Mouse (Mus musculus) embryo, embryonic 11.5 days (tissue): ENCODE measurements around the gene Ntrk3.
A peak's percentile ranks its signal among the peaks of the same experiment; 100 is the strongest.

Experiments
- DNase-seq: peaks from one replicate; pipeline ENCODE4 v3.0.0-alpha.2; 2012; ENCODE audit warnings: low read depth, low spot score

Ntrk3 gene

DNA sequence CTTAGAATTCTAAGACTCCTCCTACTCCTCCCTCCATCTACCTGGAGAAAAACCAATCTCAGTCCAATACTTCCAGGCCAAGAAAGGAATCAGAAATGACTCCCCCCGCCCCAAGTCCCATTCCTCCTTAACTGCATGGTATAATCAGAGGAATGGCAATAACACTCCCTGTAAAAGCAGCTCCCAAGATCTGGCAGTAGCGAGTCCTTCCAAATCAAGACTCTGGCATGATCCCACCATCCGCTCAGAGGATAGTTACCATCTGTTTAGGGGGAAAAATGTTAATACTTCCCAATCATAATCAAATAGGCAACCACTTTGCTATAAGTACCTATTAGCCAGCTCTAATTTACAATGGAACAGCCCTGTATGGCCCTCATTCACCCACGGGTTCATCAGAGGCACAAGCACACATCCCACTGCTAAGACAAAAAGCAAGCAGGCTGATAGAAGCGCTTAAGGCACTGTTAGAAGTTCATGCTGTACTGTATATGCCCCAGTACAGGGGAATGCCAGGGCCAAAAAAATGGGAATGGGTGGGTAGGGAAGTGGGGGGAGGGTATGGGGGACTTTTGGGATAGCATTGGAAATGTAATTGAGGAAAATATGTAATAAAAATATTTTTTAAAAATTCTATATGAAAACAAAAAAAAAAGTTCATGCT, 294.3 kb downstream of the Ntrk3 start:
- no peak for DNase-seq

DNA sequence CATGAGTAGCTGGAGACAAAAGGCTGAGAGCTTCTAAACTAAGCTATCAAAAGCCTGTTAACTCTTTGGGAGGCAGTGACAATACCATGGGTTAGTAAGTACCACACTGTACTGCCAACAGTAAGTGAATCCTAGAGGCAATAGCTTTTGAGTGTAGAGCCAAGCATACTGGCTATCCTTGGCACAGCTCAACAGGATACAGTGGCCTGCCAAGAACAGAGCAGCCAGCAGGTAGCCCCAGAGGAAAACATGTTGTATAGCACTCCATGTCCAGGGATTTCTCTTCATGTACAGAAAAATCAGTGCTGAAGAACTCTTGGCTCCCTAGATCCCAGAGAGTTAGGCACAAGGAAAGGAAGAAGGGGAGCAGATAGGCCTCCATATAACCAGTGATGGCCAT, 296.1 kb downstream of the Ntrk3 start:
- no peak for DNase-seq

DNA sequence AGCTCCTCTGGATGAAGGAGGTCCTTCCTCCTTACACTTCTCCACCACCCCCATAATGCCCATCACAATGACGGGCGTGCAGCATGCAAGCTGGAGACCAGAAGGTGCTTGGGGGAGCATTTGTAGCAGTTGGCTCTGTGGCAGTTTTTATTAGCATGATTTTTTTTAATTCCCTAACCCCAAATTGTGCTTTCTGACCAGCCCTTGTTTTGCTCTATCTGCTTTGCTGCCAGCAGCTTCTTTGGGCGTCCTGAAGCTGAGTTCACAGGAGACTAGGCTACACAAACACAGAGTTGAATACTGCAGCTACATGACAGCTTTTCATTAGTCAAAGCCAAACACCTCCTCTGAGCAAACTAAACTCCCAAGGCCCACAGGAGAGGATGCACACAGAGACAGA, 296.9 kb downstream of the Ntrk3 start:
- DNase-seq, result no peak

DNA sequence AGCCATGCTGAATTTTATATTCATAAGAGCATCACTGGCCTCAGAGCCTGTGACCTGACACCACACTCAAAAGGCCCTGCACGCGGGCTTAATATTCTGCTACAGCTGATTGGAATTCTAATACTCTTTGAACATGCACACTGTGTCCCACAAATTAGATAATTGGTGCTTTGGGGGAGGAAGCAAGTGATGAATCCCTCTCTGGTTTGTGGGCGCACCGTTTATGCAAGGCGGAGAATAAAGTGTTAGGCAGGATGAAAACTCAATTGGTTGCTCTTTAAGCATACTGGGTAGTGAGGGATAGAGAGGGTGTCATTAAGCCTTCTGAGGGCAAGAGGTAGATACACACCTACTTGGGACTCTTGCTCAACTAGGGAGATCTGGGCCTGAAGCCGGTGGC, 297.3 kb downstream of the Ntrk3 start:
- no peak for DNase-seq

DNA sequence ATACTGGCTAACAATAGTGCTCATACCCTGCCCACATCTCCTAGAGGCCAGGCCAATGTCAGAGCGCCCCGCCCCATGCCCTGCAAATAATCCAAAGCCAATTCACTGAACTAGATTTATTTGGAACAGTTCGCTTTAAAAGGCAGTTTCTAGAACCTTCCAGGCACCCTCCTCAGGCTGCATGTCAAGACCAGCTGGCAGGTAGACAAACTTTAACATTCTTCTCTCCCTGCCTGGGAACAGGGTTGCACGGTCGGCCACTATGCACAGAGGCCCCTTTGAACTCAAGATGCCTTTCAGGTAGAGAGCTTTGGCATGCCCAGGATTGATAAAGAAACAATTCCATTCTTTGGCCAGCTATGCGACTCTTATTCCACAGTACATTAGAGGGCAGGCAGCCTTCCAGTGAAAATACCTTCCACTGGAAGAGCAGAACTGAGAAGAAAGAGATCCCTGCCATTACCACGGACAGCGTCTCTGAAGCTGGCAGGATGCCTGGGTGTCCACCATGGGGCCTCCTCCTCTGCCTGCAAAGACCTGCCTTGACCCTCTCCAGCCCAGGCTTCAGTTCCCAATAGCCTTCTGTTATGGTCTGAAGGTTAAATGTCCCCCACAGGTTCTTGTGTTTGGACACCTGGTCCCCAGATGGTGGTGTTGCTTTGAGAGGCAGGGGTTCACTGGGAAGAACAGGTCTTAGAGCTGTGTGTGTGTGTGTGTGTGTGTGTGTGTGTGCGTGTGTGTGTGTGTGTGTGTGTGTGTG, 298.3 kb downstream of the Ntrk3 start:
- peak; percentile 7 for DNase-seq

DNA sequence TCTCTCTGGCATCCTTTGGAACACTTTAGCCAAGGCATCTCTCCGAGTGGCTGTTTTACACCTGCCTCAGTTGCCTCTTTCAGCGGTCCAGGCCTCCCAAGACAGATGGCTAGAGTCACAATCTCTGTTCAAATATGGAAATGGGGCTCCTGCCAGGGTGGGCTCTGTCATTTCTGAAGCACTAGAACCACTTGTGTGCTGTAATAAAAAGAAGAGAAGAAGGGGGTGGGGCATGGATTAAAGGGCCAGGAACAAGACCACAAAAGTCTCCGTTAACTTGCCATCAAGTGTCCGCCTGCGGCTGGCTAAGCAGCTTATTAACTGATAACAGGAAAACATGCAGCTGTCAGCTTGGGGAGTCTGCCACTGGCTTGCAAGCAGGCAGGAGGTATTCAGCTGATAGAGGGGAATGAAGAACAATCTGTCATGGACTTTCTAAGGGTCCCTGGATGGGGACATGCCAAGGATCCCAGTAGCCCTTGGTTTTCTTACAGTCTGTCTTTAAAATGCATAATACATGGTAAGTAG, 304.1 kb downstream of the Ntrk3 start:
- no peak for DNase-seq

DNA sequence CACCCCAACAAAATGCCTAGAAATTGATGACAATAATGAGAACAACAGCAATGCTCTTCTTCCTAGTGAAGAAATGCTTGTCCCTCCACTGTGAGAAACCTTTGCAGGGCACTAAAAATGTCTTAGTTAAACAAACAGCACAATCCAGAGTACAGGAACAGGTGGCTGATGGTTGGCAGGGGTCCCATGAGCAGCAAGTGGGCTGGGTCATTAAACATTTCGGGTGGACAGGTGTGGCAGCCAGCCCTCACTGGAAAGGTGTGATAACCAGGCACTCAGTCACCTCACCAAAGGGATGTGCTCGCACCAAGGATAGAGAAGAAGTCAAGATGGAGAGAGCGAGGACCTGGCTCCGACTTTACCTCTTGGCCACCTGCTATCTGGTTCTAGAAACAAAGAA, 306.2 kb downstream of the Ntrk3 start:
- no peak for DNase-seq

DNA sequence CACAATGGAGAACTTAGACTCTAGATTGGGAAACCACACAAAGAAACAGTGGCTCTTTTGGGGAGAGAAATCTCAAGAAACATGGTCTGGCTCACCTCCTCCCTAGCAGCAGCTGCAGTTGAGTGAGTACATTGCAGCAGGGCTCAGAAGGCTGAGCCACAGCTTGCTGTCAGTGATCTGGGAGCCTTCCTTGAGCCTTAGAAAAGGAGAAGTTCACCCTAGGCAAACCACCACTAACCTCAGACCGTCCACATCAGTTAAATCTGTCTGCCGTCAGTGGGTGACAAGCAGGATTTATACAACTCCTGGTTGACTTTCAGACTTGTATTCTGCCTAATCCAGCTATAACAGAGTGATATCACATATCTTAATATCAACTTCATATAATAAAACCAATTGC, 325.6 kb downstream of the Ntrk3 start:
- no peak for DNase-seq

DNA sequence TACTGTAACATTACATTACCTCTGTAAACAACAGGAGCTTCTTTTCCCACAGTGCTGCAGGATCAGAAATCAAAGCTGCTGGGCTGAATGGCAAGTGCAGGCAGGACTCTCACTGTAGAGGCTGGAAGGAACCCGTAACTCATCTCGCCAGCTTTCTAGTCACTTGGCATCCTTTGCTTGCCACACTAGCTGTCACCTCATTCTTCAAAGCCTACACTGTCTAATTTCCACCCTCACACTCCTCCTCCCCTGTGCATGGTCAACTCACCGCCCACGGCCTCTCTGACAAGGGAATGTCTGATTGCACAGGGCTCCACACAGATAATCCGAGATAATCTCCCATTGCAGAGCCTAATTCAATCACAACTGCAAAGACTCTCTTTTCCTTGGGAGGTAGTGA, 327.8 kb downstream of the Ntrk3 start:
- DNase-seq, result no peak

DNA sequence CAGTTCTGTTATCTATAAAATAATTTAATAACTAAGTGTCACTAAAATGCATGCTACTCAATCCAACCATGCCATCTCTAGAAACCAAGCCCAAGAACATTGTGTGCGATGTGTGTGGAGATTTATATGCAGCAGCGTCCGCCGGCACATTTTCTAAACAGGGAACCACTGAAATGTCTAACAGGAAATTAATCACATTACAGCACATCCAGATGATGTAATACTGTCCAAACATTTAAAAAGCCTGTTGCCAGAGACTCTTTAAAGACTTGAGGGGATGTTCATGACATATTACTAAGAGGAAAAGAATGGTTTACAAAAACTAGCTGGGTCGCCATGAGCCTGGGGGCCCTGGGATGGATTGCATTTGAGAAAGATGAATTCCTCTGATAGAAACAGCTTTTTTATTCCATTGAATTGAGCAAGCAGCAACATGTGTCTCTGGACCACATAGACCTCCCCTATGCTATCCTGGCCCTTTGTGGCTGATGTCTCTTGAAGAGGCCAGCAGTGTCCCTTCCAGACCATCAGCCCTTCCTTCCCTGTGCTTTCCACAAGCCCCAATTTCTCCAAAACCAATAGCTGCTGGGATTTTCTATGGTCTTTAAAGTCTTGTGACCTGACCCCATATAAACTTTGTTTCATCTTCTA, 331.0 kb downstream of the Ntrk3 start:
- DNase-seq, result no peak

DNA sequence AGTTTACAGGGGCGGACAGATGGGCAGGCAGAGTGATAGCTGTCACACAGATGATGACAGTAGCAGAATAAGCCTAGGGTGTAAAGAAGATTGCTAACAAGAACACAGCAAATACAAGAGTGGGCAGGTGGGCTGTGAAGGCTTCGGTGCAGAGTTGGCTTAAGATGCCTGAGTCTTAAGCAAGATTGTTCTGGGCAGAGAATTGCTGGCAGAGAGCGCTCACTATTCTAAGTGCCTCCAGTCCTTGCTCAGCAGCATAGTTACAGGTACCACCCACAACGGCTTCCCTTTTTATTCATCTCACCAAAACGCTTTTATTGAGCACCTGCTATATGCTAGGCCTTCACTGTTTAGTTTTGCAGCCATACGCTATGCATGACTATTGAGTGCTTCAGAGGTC, 333.3 kb downstream of the Ntrk3 start:
- DNase-seq, result no peak

DNA sequence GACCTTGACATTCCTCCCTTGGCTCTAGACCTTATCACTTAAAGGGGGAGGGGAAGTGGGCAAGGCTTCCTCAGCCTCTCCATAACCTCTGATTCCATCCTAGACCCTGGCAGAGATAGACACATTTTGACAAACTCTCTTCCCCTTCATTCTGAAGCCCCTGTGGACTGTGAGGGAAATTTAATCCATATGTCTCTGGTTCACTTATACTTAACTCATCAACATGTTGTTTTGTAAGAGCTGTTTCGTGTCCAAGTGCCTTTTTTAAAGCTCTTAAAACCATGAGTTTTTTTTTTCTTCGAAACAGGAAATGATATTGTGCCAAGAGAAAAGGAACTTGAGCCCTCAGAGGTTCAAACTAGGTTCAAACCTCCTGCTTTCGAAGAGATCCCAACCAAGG, 335.3 kb downstream of the Ntrk3 start:
- no peak for DNase-seq

DNA sequence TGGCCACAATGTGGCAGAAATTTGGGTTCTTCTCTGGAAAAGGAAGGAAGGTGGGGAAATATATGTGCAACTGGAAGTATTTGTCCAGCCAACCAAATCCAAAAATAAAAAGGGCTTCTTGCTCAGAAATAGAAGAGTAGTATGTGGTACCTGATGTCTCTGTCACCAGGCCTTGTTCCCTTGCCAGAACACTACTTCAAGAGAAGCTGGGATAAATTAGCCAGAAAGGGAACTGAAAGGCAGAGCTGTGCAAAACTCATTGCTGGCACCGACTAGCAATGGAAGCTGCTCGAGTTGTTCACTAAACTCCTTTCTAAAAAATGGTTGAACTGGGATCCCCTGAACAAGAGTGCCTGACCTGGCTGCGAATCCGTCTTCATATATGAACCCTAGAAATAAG, 337.6 kb downstream of the Ntrk3 start:
- DNase-seq, result no peak

DNA sequence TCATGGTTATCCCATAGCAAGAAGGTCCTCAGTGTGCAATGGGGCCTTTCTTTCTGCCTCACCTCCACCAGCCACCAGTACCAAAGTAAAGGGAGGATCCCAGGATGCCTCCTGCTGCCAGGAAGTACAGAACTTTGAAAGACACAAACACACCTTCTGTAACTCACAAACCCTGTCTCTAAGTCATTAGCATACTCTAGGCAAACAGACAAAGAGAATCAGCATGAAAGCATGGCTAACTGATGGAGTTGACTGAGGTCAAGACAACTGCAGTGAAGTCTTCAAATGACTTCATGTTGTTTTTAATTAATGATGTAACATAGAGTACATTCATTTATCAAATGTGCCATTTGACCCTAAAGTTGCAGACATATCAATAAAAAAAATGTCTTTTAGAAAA, 339.4 kb downstream of the Ntrk3 start:
- no peak for DNase-seq

DNA sequence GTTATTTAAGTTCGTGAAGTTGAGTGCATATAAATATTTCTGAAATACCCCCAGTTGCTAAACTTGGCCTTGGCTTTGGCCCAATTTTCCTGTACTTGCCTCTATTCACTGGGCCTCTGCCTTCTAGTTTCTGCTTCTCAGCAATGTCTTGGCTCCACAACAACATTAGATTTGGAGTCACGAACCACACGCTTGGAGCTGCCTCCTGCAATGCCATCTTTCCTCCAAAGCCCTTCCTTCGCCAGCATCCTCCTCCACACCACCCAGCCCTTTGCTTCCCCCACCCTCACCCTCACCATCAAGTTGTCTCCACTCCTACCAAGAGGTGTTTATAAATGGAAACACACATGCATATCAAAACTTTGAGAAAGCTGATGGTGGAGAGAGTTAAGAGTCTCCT, 340.6 kb downstream of the Ntrk3 start:
- no peak for DNase-seq

DNA sequence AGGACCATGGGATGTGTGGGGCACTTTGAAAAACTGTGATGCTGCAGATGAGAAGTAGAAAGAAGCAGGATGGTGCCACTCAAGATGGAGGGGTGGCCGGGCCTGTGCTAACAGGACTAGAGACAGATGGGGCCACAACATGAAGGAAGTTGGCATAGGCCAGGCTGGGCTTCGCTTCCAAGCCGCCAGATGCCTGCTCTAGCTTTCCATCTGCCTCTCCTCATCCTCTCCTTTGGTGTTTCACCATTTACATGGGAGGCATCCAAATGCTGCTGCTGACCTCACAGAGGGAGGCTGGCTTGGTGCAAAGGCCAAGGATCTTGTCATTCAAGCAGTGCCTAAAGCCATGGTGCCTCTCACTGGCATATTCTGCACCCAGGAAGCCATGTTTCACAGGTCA, 347.8 kb downstream of the Ntrk3 start:
- no peak for DNase-seq

DNA sequence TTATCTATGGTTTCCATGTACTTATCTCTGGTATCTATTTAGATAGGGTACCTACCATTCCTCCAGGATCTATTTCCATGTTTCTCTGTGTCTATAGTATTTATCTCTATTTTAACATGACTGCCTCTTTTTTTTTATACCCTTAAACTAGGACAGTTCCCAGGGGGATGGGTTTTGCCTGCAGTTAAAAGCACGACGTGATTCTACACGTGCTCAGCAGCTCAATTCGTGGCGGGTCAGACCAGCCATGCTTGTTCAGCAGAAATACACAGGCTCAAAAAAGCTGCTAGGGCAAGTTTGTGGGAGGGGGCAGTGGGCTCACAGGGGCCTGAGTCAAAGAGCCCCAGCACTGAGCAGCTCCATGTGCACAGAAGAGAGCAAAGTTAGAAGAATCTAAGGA, 349.7 kb downstream of the Ntrk3 start:
- no peak for DNase-seq

DNA sequence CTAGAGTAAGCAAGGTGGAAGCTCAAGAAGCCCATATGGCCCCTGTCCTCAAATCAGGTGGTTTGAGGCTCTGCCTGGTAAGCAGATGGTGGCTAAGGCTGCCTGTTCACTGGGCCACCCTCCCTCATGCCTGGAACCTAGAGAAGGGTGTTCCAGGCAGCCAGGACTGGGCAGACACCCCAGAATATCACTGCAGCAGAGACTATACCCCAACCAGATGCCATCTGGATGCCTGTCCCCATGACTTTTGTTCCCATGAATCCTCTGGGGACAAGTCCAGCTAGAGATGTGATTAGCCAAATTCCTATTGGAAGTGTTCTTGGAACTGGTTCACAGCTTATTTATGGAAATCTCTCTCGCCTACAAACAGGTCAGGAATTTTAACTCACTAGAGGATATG, 351.8 kb downstream of the Ntrk3 start:
- DNase-seq, result no peak

DNA sequence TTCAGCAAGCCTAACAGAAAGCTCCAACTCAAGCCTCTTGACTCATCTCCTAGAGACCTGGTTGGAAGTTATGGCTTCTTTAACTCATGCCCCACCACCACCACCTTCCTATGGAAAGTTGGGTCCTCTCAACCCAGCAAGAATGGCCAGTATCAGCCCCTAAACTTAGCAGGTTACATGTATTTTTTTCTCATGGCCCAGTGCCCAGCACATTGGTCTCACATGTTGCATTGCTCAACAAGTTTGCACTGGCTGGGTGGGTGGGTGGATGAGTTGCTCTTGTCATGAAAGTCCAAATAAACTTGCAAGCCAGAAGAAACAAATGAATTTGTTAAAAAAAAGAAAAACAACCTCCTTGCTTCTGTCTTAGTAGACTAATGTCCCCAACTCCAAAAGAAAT, 353.7 kb downstream of the Ntrk3 start:
- no peak for DNase-seq

DNA sequence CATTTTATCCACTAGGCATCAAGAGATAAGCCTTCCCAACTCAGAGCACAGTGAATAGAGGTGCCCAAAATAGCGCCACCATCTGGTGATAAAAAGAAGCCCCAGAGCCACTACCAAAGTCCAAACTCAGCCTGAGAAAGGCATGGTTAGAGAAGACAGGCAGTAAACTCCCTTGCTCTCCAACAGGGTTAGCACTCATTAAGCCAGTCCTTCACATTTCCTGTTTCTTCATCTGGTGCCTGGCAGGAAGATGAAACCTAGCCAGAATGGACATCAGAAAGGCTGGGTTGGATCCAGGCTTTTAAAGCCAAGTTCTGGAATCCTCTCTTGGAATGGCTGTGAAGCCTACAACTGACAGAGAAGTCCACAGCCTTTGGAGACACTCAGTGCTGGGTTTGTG, 355.7 kb downstream of the Ntrk3 start:
- DNase-seq, result no peak

DNA sequence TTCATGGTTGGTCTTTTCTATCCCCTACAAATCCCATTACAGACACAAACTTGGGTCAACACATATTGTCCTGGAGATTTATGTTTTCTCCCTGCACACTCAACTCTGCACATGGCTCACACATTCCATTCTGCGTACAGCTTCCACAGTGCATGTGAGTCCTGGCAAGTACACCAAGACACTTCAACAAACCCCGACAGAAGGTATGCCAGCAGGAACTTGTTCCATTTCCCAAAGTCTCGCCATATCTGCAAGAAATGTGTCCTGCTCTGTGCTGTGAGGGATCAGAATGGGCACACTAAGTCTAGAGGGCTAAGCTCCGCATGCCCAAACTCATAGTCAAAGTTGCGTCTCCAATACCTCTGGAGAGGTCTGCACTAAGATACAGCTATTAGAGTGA, 358.0 kb downstream of the Ntrk3 start:
- no peak for DNase-seq

DNA sequence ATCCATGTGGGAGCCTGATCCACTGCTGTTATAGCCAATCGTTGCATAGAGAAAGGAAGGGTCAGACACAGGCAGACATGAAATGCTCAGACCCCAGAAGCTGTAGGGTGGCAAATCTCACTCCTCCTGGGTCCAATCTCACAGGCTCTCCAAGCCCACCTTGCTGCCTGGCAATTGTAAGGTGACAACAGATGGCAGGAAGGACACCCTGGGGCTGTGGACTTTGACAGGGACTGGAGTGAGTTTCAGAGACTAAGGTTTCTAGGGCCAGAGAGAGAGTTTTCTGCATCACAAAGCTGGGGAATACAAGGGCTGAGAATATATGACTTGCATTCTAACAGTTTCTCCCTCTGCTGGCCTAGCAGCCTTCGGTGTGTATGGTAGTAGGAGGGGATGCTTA, 359.5 kb downstream of the Ntrk3 start:
- no peak for DNase-seq

DNA sequence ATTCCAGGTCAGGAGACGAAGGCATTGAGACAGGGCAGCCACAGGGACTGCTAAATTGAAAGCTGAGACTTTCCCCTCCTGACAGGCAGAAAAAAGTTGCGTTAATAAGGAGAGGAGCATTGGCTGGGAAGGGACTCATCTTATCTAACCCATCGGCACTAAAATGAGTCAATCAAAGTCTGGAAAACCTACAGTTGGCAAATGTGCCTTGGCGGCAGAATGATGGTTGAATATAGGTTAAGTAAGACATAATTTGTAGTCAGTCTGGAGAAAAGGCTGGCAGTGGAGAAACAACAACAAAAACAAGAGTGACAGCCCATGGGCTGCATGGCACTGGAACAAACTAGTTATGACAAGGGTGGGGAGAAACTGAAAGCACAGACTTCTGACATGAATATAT, 360.9 kb downstream of the Ntrk3 start:
- no peak for DNase-seq
